Comparison of ENCODE assay signal across 16 mouse cellular contexts in the genomic region with DNA sequence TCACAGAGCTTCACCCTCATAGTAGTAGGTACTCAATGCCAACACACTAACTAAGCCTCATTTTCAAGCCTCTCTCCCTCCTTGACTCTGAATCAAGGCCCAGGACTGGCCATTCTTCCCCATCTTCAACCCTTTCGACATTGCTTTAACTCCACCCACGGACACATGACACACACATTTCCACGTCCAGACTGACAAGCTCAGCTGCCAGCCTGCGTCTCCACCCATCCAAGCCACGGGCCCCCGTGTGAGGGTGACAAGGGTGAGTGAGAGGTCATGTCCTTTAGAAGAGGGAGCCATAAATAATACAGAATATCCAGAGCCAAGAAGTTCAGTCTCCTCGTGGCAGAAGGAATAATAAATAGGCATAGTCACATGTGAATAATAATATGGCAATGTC. TPM values are rescaled to one million over a fixed set of nuclear protein-coding genes. Genes with fewer than 3 reads are reported as not detected.
DNase-seq lines count a peak whose midpoint lies in the region; ATAC-seq lines count a peak whose summit lies in the region.
"Had no signal": no experiment of that assay in that cellular context is flagged by ENCODE, and none has a peak within 500 bp of the region (broad histone marks: within the 10 kb centered on the region; RNA-seq: fewer than 3 reads in every experiment).

No protein-coding gene starts in this region.

- no peak for ATAC-seq in heart, embryonic 11.5 days (replicated peaks; ENCODE audit: insufficient number of reproducible peaks, low FRiP score, low TSS enrichment)
- ATAC-seq: forebrain, embryonic 14.5 days; liver, postnatal 0 days had no signal

- H3K27me3 ChIP-seq in heart, embryonic 11.5 days (ENCODE audit: control insufficient read depth, insufficient read depth, low read length) = no peaks in the 10 kb centered on the region
- H3K27me3 ChIP-seq: CH12.LX; hindbrain, embryonic 15.5 days; limb, embryonic 13.5 days had no signal

- no peak overlapping the region for H3K27ac ChIP-seq in heart, embryonic 11.5 days (ENCODE audit: low read depth, low read length)
- H3K27ac ChIP-seq in brown adipose tissue, adult 24 weeks (replicated peaks; ENCODE audit: low read depth, low read length) = 0 out of 2 replicates have a peak overlapping the region, but pooled peaks have one; percentile 27
- H3K27ac ChIP-seq: hindbrain, embryonic 15.5 days; limb, embryonic 13.5 days had no signal

- no peaks in the 10 kb centered on the region for H3K36me3 ChIP-seq in heart, embryonic 11.5 days (ENCODE audit: control insufficient read depth, insufficient read depth, low read length)
- H3K36me3 ChIP-seq: hindbrain, embryonic 15.5 days; limb, embryonic 13.5 days had no signal

- H3K4me3 ChIP-seq in heart, embryonic 11.5 days (ENCODE audit: low read depth, low read length) = no peak overlapping the region
- H3K4me3 ChIP-seq in brown adipose tissue, adult 24 weeks (ENCODE audit: insufficient read depth, low read depth, low read length) = no peak overlapping the region
- H3K4me3 ChIP-seq: hindbrain, embryonic 15.5 days; limb, embryonic 13.5 days had no signal

- DNase-seq in heart, adult 11 months = peak; percentile 98
- DNase-seq in heart, adult 9 months (ENCODE audit: low spot score in 2 of 2) = peak; percentile 78 to 81
- DNase-seq in heart, postnatal 4 days = peak; percentile 76
- DNase-seq in retina, postnatal 1 day = no peak
- no peak for DNase-seq in yolk sac, embryonic 10.5 days (ENCODE audit: low spot score)
- DNase-seq: gastrocnemius, postnatal 10 days; kidney, adult 9 months; liver, postnatal 0 days; right cerebral cortex, postnatal 14 days; thymus, adult 2 months had no signal

- peaks cover 3% of the 10 kb centered on the region; the same call in 1 of the 2 replicates for H3K9me3 ChIP-seq in heart, embryonic 11.5 days (replicated peaks; ENCODE audit: control insufficient read depth, low read length)
- H3K9me3 ChIP-seq: hindbrain, embryonic 15.5 days; limb, embryonic 13.5 days had no signal

- H3K9ac ChIP-seq in heart, embryonic 11.5 days (ENCODE audit: low read depth, low read length) = no peak overlapping the region
- H3K9ac ChIP-seq: hindbrain, embryonic 15.5 days; limb, embryonic 13.5 days; liver, postnatal 0 days had no signal

- H3K4me1 ChIP-seq in heart, embryonic 11.5 days (ENCODE audit: control insufficient read depth, insufficient read depth, low read length) = peaks cover 32% of the 10 kb centered on the region
- H3K4me1 ChIP-seq in brown adipose tissue, adult 24 weeks (ENCODE audit: control insufficient read depth, insufficient read depth, insufficient read length, low read length) = no peaks in the 10 kb centered on the region; the same call in 1 of the 2 replicates

- WGBS in heart, embryonic 11.5 days (ENCODE audit: insufficient replicate concordance) = 36% methylated on average over 7 of the region's 7 CpGs

- H3K4me2 ChIP-seq in heart, embryonic 11.5 days = no peak overlapping the region
- H3K4me2 ChIP-seq: hindbrain, embryonic 15.5 days; limb, embryonic 13.5 days had no signal

RNA-seq across cellular contexts. Expression of gene Atp2a2, which starts 7.6 kb away (rescaled TPM):
- 255 and 272 TPM in 2 replicates for polyA plus RNA-seq in heart, embryonic 11.5 days (2014; fragmentation: Nextera tagmentation; extraction: Ambion mirVana)
- polyA plus RNA-seq in brown adipose tissue, adult 24 weeks (2012; ENCODE audit: insufficient read depth, insufficient read length, missing spikeins) = 77.3 and 79.4 TPM in 2 replicates
- total RNA-seq in heart, postnatal 4 days (2021) = 1,000 to 10,000 TPM; 5,023 to 5,799 TPM

Comparison
In these comparisons a context has a peak if more than half of its experiments do, and no peak if none do; other contexts are left out.
1. DNase-seq: peak in heart, adult 11 months (single experiment), heart, adult 9 months (2 of 2) and heart, postnatal 4 days (single experiment); none in retina, postnatal 1 day (single experiment) and yolk sac, embryonic 10.5 days (single experiment).